Mouse (Mus musculus) kidney, adult 2 months (tissue): ENCODE data around the gene Cdc42se1.

ENCODE experiments used
- CTCF ChIP-seq: fragments of 200-500 bp; conservative IDR thresholded peaks from 2 replicates; pipeline ENCODE4 v1.5.1; 2011; ENCODE audit warnings: low read depth, mild to moderate bottlenecking, control low read depth, low read length, moderate library complexity, mixed read lengths; ENCODE audit not compliant: insufficient read depth, insufficient read length
- POLR2A ChIP-seq: fragments of 200-500 bp; IDR thresholded peaks from one replicate; pipeline ENCODE4 v1.6.1; 2011; ENCODE audit warnings: low read depth, low read length, control low read depth

DNA sequence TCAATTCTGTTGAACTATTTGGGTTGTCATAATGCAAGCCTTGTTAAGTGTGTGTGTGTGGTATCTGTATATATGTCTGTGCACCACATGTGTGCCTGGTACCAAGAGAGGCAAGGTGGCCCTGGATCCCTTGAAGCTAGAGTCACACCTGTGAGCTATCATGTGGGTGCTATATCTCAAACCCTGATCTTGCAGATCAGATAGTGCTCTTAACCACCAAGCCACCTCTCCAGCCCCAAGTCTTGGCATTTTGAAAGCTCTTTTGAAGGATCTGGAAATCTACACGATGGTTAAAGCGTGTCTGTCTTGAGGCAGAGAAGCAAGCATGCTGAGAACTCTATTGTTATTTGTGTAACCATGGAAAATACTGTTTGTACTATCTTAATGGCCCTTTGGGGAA, 17.9 kb upstream of the Cdc42se1 start:
- no peak for TF ChIP-seq CTCF
- TF ChIP-seq POLR2A, result no peak
